Mouse (Mus musculus) duodenum, adult 2 months (tissue): ENCODE results near the gene Hoxc4. TPM values are rescaled to one million over a fixed set of nuclear protein-coding genes. Genes with fewer than 3 reads are reported as not detected.

Experiments used
- polyA plus RNA-seq: library from polyadenylated mRNA; depleted of rRNA; stranded (reverse); fragments of >200 nt; gene quantifications from 2 replicates; pipeline ENCODE4 v1.2.3, GENCODE M21; 2012; ENCODE audit warnings: low replicate concordance; rRNA removed

The Hoxc4 gene
- 1.1 and 1.5 TPM in 2 replicates for polyA plus RNA-seq

DNA sequence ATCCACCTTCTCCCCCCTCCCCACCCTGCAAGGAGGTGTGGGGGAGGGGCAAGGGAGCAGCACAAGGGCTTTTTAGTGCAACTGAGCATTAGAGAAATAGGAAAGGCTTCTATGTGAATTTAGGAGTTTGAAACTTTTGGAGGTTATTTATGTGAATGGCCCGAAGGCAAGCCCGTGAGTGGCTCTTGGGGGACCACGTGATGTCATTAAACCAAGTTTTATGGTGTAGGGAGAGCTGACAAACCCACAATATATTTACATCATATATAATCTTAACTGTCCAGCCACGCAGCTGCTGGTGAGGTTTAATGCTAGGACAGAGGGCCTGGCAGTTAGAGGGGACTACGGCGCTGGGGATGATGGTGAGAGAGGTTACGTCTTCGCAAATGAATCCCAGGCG lies at the start of gene Hoxc4:
TSS of gene Hoxc4 (plus strand) at position 299 of the 400 bp plus-strand sequence.

DNA sequence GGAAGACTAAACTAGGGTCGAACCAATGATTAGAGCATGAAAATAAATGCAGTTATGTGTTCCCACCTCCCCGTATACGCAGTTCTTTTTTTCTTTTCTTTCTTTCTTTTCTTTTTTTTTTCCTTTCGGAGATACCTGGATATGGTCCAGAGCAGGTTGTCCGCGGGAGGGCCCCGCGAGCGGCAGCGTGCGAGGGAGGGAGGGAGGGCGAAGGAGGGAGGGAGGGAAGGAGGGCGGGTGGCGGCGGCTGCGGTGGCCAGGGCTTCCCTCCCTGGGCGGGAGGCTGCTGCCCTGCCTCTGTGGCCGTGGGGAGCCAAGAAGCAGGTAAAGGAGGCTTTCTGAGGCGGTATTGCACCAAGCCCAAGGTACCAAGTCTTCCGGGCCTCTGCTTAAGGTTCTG lies 42.6 kb upstream of the Hoxc4 start, which contains the start of gene Hoxc9:
TSS of gene Hoxc9 (plus strand) at position 269 of the 400 bp plus-strand sequence.

DNA sequence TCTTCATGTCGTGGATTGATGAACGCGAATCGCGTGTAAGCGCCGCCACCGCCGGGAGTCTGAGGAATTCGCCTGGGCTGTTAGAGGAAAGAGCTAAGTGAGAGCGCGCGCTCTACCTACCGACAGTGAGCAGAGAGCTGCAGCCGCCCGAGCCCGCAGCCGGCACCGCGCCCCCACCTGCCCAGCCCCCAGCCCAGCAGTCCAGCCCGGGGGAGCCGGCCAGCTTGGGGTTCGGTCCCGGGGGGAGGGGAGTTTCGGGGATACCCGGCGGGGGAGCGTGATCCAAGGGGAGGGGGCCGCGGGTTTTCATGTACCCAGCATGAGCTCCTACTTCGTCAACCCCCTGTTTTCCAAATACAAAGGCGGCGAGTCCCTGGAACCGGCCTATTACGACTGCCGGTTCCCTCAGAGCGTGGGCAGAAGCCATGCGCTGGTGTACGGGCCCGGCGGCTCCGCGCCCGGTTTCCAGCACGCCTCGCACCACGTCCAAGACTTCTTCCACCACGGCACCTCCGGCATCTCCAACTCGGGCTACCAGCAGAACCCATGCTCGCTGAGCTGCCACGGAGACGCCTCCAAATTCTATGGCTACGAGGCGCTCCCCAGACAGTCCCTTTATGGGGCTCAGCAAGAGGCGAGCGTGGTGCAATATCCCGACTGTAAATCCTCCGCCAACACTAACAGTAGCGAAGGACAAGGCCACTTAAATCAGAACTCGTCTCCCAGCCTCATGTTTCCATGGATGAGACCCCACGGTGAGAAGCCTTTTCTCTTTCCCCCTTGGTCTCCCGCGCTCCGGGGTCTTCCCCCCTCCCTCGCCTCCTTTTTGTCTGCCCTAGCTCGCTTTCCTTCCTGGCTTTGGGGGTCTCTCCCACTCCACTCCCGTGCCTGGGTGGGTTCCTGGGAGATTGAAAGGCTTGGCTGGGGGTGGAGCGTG lies 28.0 kb upstream of the Hoxc4 start, which contains the start of gene Hoxc8:
TSS of gene Hoxc8 (plus strand) at position 147 of the 937 bp plus-strand sequence.

GRCm38 (mm10) chr15:102997939-102998355 lies 20.8 kb upstream of the Hoxc4 start, which contains the start of gene Hoxc6:
Hoxc6 (plus strand) TSS chr15:102998257.

Other genes starting within 250 kb of the Hoxc4 start
- not detected in 2 replicates for gene Hoxc13, start 97.8 kb upstream of the Hoxc4 start, polyA plus RNA-seq
- not detected in 2 replicates for gene Hoxc12, start 82.2 kb upstream of the Hoxc4 start, polyA plus RNA-seq
- not detected in 2 replicates for gene Hoxc11, start 64.5 kb upstream of the Hoxc4 start, polyA plus RNA-seq
- not detected in 2 replicates for gene Hoxc10, start 52.1 kb upstream of the Hoxc4 start, polyA plus RNA-seq
- 0.12 and 2.0 TPM in 2 replicates for gene Hoxc5, start 51.5 kb upstream of the Hoxc4 start, polyA plus RNA-seq
- gene Hoxc9, start 42.5 kb upstream of the Hoxc4 start, polyA plus RNA-seq: not detected in 2 replicates
- gene Hoxc8, start 28.3 kb upstream of the Hoxc4 start, polyA plus RNA-seq: 0.13 TPM in 1 of 2 replicates, not detected in the other
- 0.13 and 3.5 TPM in 2 replicates for gene Hoxc6, start 20.7 kb upstream of the Hoxc4 start, polyA plus RNA-seq
- gene Smug1, start 148.2 kb downstream of the Hoxc4 start, polyA plus RNA-seq: 6.7 and 12.1 TPM in 2 replicates
- 1.2 and 2.5 TPM in 2 replicates for gene Cbx5, start 220.9 kb downstream of the Hoxc4 start, polyA plus RNA-seq
- 9.0 and 9.4 TPM in 2 replicates for gene Hnrnpa1, start 221.5 kb downstream of the Hoxc4 start, polyA plus RNA-seq
- gene Nfe2, start 239.5 kb downstream of the Hoxc4 start, polyA plus RNA-seq: 0.39 and 1.4 TPM in 2 replicates